Mouse (Mus musculus) heart, adult 2 months (tissue): ENCODE data around the gene 1110008L16Rik. TPM values are rescaled to one million over a fixed set of nuclear protein-coding genes. Genes with fewer than 3 reads are reported as not detected.
A peak's percentile ranks its signal among the peaks of the same experiment; 100 is the strongest.
"Not testable (repeated sequence)": the region's sequence is repeated elsewhere in the genome, so short reads cannot be mapped to it uniquely, and the experiment has no call there.

Source experiments
- DNase-seq, 2 experiments: peaks; one replicate each; pipeline ENCODE4 v3.0.0; 2021
- H3K27ac ChIP-seq: fragments of 200-600 bp; 2 replicates; pipeline ENCODE4 v1.8.1; 2022
- H3K27me3 ChIP-seq: fragments of 200-500 bp; 2 replicates; pipeline ENCODE4 v1.6.1; 2012; ENCODE audit warnings: mild to moderate bottlenecking, low read length, inconsistent platforms, mixed read lengths; ENCODE audit not compliant: control insufficient read depth, insufficient read depth
- H3K36me3 ChIP-seq: fragments of 200-500 bp; 2 replicates; pipeline ENCODE4 v1.6.1; 2012; ENCODE audit warnings: low read length, inconsistent platforms; ENCODE audit not compliant: control insufficient read depth, insufficient read depth
- H3K4me1 ChIP-seq: fragments of 200-500 bp; 2 replicates; pipeline ENCODE4 v1.6.1; 2011; ENCODE audit warnings: low read length; ENCODE audit not compliant: control insufficient read depth, insufficient read depth
- H3K4me3 ChIP-seq: fragments of 200-600 bp; 2 replicates; pipeline ENCODE4 v1.8.1; 2022
- H3K79me2 ChIP-seq: fragments of 200-500 bp; replicated peaks from 2 replicates; pipeline ENCODE4 v1.6.1; 2012; ENCODE audit warnings: mild to moderate bottlenecking, inconsistent platforms, low read length, moderate library complexity, mixed read lengths; ENCODE audit not compliant: control insufficient read depth, insufficient read depth
- H3K9ac ChIP-seq: fragments of 200-500 bp; 2 replicates; pipeline ENCODE4 v1.6.1; 2012; ENCODE audit warnings: low read depth, mild to moderate bottlenecking, control low read depth, inconsistent platforms, low read length, mixed read lengths
- CTCF ChIP-seq: fragments of 200-600 bp; IDR thresholded peaks from 2 replicates; pipeline ENCODE4 v1.8.1; 2022; ENCODE audit warnings: antibody characterized with exemption, mild to moderate bottlenecking, moderate library complexity
- EP300 ChIP-seq: fragments of 200-500 bp; IDR thresholded peaks from 2 replicates; pipeline ENCODE4 v1.6.1; 2011; ENCODE audit warnings: low read depth, low read length, control low read depth; ENCODE audit not compliant: insufficient read depth
- POLR2A ChIP-seq: fragments of 200-500 bp; IDR thresholded peaks from 2 replicates; pipeline ENCODE4 v1.6.1; 2011; ENCODE audit warnings: mild to moderate bottlenecking, low read depth, low read length, control low read depth; ENCODE audit not compliant: insufficient read depth
- WGBS: fragments of 180-500 bp; shearing (Covaris S2); methylation state at CpG from one replicate; pipeline ENCODE4 v1.1.7; 2018; 5-methylcytosine and 5-hydroxymethylcytosine counted together
- intact Hi-C: fragments of 180-260 bp; cut with DNase I; formaldehyde crosslinking; loops from one replicate; pipeline ENCODE4 v1.15.1; 2025
- long read RNA-seq: library from polyadenylated mRNA; stranded (forward); transcript quantifications from one replicate; pipeline ENCODE4 v2.0.0, GENCODE M21; 2021
- polyA plus RNA-seq: library from polyadenylated mRNA; depleted of rRNA; stranded (reverse); fragments of >200 nt; gene quantifications from 2 replicates; pipeline ENCODE4 v1.2.3, GENCODE M21; 2012; rRNA removed
- total RNA-seq, 2 experiments: library from RNA; stranded (reverse); gene quantifications; 2 replicates each; pipeline ENCODE4 v1.2.3; 2021

The 1110008L16Rik gene
- 10 to 100 TPM in 1 of 2 experiments, 1 to 10 TPM in 1; 9.8 to 11.4 TPM for total RNA-seq
- 4.0 and 8.5 TPM in 2 replicates for polyA plus RNA-seq
- long read RNA-seq, transcript 1110008L16Rik-201 (7 exons, 3,122 nt), result major isoform, 8 of 10 reads
- long read RNA-seq, partial matches to known transcripts, result 1 of 10 reads
- long read RNA-seq, other reads (novel, unspliced or antisense), result 1 of 10 reads

DNA sequence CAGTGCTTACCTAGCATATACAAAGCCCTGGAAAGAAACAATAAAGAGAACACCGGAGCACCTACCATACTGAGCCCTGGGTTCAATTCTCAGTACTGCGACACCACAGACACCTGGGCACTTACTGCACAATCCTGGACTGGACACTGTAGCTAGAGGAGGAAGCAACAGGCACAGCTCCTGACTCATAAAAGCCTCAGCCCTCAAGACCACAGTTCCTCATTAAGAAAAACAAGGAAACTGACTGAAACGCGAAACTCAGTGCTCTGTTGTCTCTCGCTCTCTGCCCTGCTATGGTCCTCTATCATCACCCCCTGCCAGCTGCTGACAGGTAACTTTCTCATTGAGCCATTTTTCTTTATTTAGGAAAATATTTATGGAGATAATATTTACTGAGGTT is at the start of gene 1110008L16Rik:
Gene 1110008L16Rik (plus strand): TSS at position 242 of the 400 bp plus-strand sequence.
- Histone ChIP-seq H3K27ac (no peak within 1 kb of the TSS), H3K27me3 (no peaks in the 10 kb centered on the region), H3K9ac (no peak within 1 kb of the TSS), H3K79me2 (no peaks in the 10 kb centered on the region), H3K4me3 (no peak within 1 kb of the TSS), H3K36me3 (peaks cover 4% of the 10 kb centered on the region), H3K4me1 (peaks cover 6% of the 10 kb centered on the region)
- intact Hi-C loops, result no loop called here
- WGBS, result 79% methylated on average over 5 of the region's 5 CpGs
- DNase-seq, result no peak
- TF ChIP-seq EP300 (no peak), CTCF (no peak), POLR2A (no peak)

DNA sequence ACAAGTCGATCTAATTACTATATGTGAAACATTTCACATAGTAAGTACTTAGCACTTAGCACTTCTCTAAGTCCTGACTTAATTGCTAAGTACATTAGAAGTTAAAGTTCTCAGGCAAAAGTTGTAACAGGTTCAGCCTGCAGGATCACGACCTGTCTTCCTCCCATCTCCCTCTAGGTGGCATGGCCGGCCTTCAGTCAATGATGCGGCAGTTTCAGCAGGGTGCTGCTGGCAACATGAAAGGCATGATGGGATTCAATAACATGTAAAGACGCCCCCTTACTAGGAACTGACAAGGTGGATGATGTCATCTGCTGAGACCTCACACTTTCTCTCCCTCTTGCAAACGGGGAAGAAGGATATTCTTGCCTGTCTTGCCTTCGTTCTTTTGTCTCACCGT is 37.4 kb upstream of the 1110008L16Rik start:
- H3K27ac ChIP-seq, H3K9ac ChIP-seq, H3K79me2 ChIP-seq, H3K4me1 ChIP-seq, DNase-seq, H3K27me3 ChIP-seq, intact Hi-C loops, H3K36me3 ChIP-seq, H3K4me3 ChIP-seq: not testable (repeated sequence)
- no CpG with 5 or more reads among the region's 8 CpGs for WGBS

DNA sequence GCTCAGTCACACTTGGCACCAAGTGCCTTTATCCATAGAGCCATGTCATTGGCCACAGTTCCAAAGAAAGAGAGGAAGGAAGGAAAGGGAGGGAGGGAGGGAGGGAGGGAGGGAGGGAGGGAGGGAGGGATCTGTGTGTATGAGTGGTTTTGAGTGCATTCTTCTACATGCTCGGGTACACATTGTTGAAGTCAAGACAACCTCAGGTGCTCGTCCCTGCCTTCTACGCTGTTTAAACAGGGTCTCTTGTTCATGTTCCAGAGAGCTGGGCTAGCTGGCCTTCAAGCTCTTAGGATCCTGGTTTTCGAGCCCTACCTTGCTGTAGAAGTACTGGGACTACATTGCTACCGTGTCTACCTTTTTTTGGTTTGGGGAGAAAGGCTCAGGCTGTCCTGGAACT is 36.0 kb upstream of the 1110008L16Rik start:
- H3K4me3 ChIP-seq, H3K4me1 ChIP-seq, H3K27me3 ChIP-seq, H3K27ac ChIP-seq, H3K79me2 ChIP-seq, intact Hi-C loops, H3K9ac ChIP-seq, H3K36me3 ChIP-seq, DNase-seq: not testable (repeated sequence)
- no CpG with 5 or more reads among the region's 5 CpGs for WGBS

DNA sequence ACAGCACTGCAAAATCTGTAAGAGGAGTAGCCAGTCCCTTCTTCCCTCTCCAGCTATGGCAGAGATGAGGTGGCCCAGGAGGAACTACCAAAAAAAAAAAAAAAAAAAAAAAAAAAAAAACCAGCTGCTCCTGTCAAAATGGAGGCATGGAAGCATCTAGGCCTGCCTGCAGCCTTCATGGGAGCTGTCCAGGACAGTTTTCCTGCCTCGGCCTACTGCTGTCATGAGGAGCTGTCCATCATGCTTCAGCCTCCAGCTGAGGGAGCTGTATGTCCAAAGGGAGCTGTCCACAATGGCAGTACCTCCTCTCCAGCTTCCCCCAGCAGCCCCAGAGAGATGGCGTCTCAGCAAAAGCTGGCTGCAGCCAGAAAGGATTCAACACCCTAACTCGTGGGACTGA is 27.1 kb upstream of the 1110008L16Rik start:
- intact Hi-C loops, result no loop called here
- TF ChIP-seq POLR2A (no peak), EP300 (no peak), CTCF (no peak)
- no peak overlapping the region for H3K9ac ChIP-seq
- no peaks in the 10 kb centered on the region for H3K27me3 ChIP-seq
- no peak overlapping the region for H3K4me3 ChIP-seq
- WGBS, result 67% methylated on average over 3 of the region's 3 CpGs
- H3K36me3 ChIP-seq, result no peaks in the 10 kb centered on the region
- no peaks in the 10 kb centered on the region for H3K4me1 ChIP-seq
- H3K27ac ChIP-seq, result no peak overlapping the region
- H3K79me2 ChIP-seq, result no peaks in the 10 kb centered on the region
- DNase-seq, result peak in 1 of 2 experiments; percentile 12

DNA sequence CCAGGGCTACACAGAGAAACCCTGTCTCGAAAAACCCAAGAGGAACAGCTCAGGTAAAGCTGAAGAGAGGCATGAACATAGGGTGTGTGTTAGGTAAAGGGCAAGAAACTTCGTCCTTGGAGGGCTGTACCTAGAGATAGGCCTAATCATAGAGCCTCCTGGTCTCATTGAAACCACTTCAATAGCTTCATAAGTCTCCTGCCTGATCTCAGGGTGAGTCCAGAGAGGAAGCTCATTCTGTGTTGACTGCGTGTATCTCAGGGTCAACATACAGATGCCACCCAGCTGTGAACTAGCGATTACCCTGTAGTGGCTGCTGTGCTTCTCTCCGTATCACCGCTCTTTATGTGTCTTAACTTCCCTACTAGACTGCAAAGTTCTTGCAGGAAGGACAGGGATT is 21.8 kb upstream of the 1110008L16Rik start:
- DNase-seq, H3K9ac ChIP-seq, intact Hi-C loops, H3K27me3 ChIP-seq, H3K79me2 ChIP-seq, H3K36me3 ChIP-seq, H3K4me1 ChIP-seq, H3K27ac ChIP-seq, H3K4me3 ChIP-seq: not testable (repeated sequence)
- 82% methylated on average over 4 of the region's 6 CpGs for WGBS

DNA sequence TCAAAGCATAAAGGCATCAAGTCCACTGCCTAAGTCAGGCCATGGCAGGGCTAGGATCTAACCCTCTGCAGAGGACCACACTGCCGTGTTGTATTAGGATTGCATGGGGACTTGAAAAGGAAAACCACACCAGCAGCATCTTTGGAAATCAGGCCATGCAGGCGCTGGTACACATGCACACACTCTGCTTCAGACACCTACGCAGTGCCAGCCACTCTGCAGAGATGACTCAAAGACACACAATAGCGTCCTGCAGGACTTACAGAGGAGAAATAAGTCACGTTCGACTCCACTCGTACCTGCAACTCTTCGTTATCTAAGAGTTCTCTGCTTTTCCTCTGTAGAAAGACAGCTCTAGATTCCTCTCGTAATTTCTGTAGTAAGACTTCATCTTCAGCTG is 1.3 kb upstream of the 1110008L16Rik start:
- H3K4me1 ChIP-seq, result peaks cover 4% of the 10 kb centered on the region
- whole genome bisulfite sequencing, result 91% methylated on average over 9 of the region's 9 CpGs
- no peak for TF ChIP-seq CTCF
- TF ChIP-seq EP300, result no peak
- no peak for TF ChIP-seq POLR2A
- H3K79me2 ChIP-seq, result no peaks in the 10 kb centered on the region
- DNase-seq, result no peak
- H3K27me3 ChIP-seq, result no peaks in the 10 kb centered on the region
- H3K9ac ChIP-seq, result no peak overlapping the region
- H3K4me3 ChIP-seq, result no peak overlapping the region
- no peak overlapping the region for H3K27ac ChIP-seq
- H3K36me3 ChIP-seq, result peaks cover 4% of the 10 kb centered on the region
- intact Hi-C loops, result no loop called here
